In the genomic region with DNA sequence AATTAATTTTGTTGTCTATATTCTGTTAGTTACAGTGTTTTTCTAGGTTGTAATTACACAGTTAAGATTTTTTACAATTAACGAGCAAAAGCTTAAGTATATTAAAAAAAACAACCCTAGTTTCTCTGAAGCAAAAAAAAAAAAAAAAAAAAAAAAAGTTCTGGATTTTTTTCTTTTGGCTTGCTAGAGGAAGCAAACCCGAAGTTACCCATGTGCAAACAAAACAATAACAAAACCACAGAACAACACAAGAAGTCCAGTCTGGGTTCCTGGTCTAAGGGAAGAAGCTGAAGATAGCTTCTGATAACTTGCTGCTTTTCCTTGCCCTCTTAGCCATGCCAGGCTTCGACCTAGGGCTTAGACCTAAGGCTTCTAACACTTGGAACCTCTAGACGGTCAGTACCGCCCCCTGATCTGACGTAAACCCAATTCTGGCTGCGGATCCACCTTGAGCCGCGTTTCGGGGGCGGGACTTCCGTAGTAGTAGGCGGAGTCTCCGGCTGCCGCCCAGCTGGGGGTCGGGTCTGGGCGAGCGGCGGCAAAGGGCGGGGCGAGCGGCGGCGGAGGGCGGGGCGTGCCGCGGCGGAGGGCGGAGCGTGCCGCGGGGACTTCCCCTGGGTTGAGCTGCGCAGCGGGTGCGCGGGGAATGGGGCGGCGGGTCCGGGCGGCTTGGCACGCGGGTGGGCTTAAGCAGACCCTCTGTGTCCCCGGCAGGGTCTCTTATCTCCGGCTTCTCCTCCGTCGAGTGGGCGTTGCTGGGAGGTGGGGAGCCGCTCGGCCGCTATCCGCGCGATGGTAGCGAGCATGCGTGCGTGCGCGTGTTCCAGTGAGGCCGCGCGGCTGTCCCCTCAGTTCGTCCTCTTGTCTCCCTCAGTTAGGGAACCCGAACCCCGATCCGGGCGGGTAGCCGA, we compare ENCODE assay signal across 7 mouse cellular contexts. TPM values are rescaled to one million over a fixed set of nuclear protein-coding genes. Genes with fewer than 3 reads are reported as not detected.
DNase-seq lines count a peak whose midpoint lies in the region; ATAC-seq and TF ChIP-seq lines count a peak whose summit lies in the region.

Gene Immp2l, plus strand, starts transcription at position 580 of the 911 bp plus-strand sequence.

- TF ChIP-seq CTCF in kidney, adult 2 months (conservative IDR thresholded peaks at IDR 0.05; ENCODE audit: insufficient read depth, insufficient read length, low read depth, low read length) = no peak
- TF ChIP-seq CTCF in spleen, adult 2 months (IDR thresholded peaks at IDR 0.05; ENCODE audit: extremely low read depth, insufficient read depth, insufficient read length, insufficient replicate concordance) = no peak

- peak; percentile 93 for ATAC-seq in embryonic facial prominence, embryonic 13.5 days (ENCODE audit: insufficient number of reproducible peaks, insufficient read depth, low FRiP score, low TSS enrichment, low read depth)
- peak; percentile 95 for ATAC-seq in limb, embryonic 12.5 days (ENCODE audit: insufficient number of reproducible peaks, insufficient read depth, low FRiP score, low TSS enrichment, low read depth)
- peak; percentile 97 for ATAC-seq in midbrain, embryonic 15.5 days (replicated peaks)

- TF ChIP-seq POLR2A in kidney, adult 2 months (IDR thresholded peaks at IDR 0.05; ENCODE audit: low read depth, low read length) = no peak
- TF ChIP-seq POLR2A in spleen, adult 2 months (IDR thresholded peaks at IDR 0.05; ENCODE audit: low read depth, low read length) = peak; percentile 59

- H3K4me2 ChIP-seq in embryonic facial prominence, embryonic 13.5 days = peak within 1 kb of the TSS; percentile 73
- H3K4me2 ChIP-seq in limb, embryonic 12.5 days = peak within 1 kb of the TSS; percentile 76
- H3K4me2 ChIP-seq in midbrain, embryonic 15.5 days = peak within 1 kb of the TSS; percentile 65

- peak within 1 kb of the TSS; percentile 78 for H3K4me3 ChIP-seq in embryonic facial prominence, embryonic 13.5 days
- H3K4me3 ChIP-seq in kidney, adult 2 months (ENCODE audit: insufficient read depth, low read depth, low read length) = peak within 1 kb of the TSS; percentile 87
- H3K4me3 ChIP-seq in limb, embryonic 12.5 days (replicated peaks) = peak within 1 kb of the TSS; percentile 68
- H3K4me3 ChIP-seq in midbrain, embryonic 15.5 days = peak within 1 kb of the TSS; percentile 69
- H3K4me3 ChIP-seq in spleen, adult 2 months (ENCODE audit: extremely low read depth, insufficient read depth, insufficient read length) = peak within 1 kb of the TSS; percentile 72

- DNase-seq in adrenal gland, postnatal 36 days = peak; percentile 97 to 98
- peak; percentile 97 for DNase-seq in heart, adult 18-20 months
- peak; percentile 97 for DNase-seq in kidney, adult 2 months
- peak; percentile 90 to 99 for DNase-seq in spleen, adult 2 months (ENCODE audit: low read depth in 1 of 2, low spot score in 2 of 2)

- H3K27me3 ChIP-seq in embryonic facial prominence, embryonic 13.5 days = no peaks in the 10 kb centered on the region
- no peaks in the 10 kb centered on the region for H3K27me3 ChIP-seq in kidney, adult 2 months (replicated peaks; ENCODE audit: control insufficient read depth, insufficient read depth, low read length)
- no peaks in the 10 kb centered on the region for H3K27me3 ChIP-seq in limb, embryonic 12.5 days
- no peaks in the 10 kb centered on the region for H3K27me3 ChIP-seq in midbrain, embryonic 15.5 days (replicated peaks)
- no peaks in the 10 kb centered on the region for H3K27me3 ChIP-seq in spleen, adult 2 months (ENCODE audit: control insufficient read depth, insufficient read depth, low read length)

- H3K9me3 ChIP-seq in embryonic facial prominence, embryonic 13.5 days = no peaks in the 10 kb centered on the region
- peaks cover 4% of the 10 kb centered on the region; the same call in 1 of the 2 replicates for H3K9me3 ChIP-seq in limb, embryonic 12.5 days
- H3K9me3 ChIP-seq in midbrain, embryonic 15.5 days = no peaks in the 10 kb centered on the region

- peak within 1 kb of the TSS; percentile 87 for H3K9ac ChIP-seq in embryonic facial prominence, embryonic 13.5 days
- H3K9ac ChIP-seq in limb, embryonic 12.5 days (replicated peaks) = peak within 1 kb of the TSS; percentile 73
- H3K9ac ChIP-seq in midbrain, embryonic 15.5 days = peak within 1 kb of the TSS; percentile 72

- WGBS in embryonic facial prominence, embryonic 13.5 days = 3% methylated on average over 63 of the region's 68 CpGs
- 2% methylated on average over 68 of the region's 68 CpGs for WGBS in kidney, adult 2 months
- 3% methylated on average over 64 of the region's 68 CpGs for WGBS in limb, embryonic 12.5 days
- 2% methylated on average over 66 of the region's 68 CpGs for WGBS in midbrain, embryonic 15.5 days
- 3% methylated on average over 64 of the region's 68 CpGs for WGBS in spleen, adult 2 months

- peaks cover 3% of the 10 kb centered on the region; the same call in 1 of the 2 replicates for H3K4me1 ChIP-seq in embryonic facial prominence, embryonic 13.5 days
- no peaks in the 10 kb centered on the region for H3K4me1 ChIP-seq in kidney, adult 2 months (ENCODE audit: control insufficient read depth, insufficient read depth, low read length)
- H3K4me1 ChIP-seq in limb, embryonic 12.5 days (replicated peaks) = no peaks in the 10 kb centered on the region; the same call in 1 of the 2 replicates
- peaks cover 8% of the 10 kb centered on the region; the same call in 1 of the 2 replicates for H3K4me1 ChIP-seq in midbrain, embryonic 15.5 days
- H3K4me1 ChIP-seq in spleen, adult 2 months (ENCODE audit: control insufficient read depth, insufficient read depth, insufficient read length) = peaks cover 3% of the 10 kb centered on the region; the same call in 1 of the 2 replicates

- no peaks in the 10 kb centered on the region for H3K36me3 ChIP-seq in embryonic facial prominence, embryonic 13.5 days
- H3K36me3 ChIP-seq in kidney, adult 2 months (ENCODE audit: control insufficient read depth, insufficient read depth, low read length) = no peaks in the 10 kb centered on the region
- no peaks in the 10 kb centered on the region for H3K36me3 ChIP-seq in limb, embryonic 12.5 days
- no peaks in the 10 kb centered on the region for H3K36me3 ChIP-seq in midbrain, embryonic 15.5 days (replicated peaks)
- no peaks in the 10 kb centered on the region for H3K36me3 ChIP-seq in spleen, adult 2 months (ENCODE audit: control insufficient read depth, insufficient read depth, low read length)

- H3K27ac ChIP-seq in embryonic facial prominence, embryonic 13.5 days = peak within 1 kb of the TSS; percentile 74
- H3K27ac ChIP-seq in kidney, adult 2 months (ENCODE audit: insufficient read depth, low read depth, low read length) = no peak within 1 kb of the TSS
- H3K27ac ChIP-seq in limb, embryonic 12.5 days = 0 out of 2 replicates have a peak within 1 kb of the TSS, but pooled peaks have one; percentile 29
- peak within 1 kb of the TSS; percentile 77 for H3K27ac ChIP-seq in midbrain, embryonic 15.5 days
- H3K27ac ChIP-seq in spleen, adult 2 months (ENCODE audit: insufficient read depth, low read length) = peak within 1 kb of the TSS; percentile 64

RNA-seq across cellular contexts. Expression of gene Immp2l, which starts in this region (rescaled TPM):
- 10 to 100 TPM; 20.0 to 20.3 TPM for total RNA-seq in adrenal gland, postnatal 36 days (2021)
- 14.1 and 16.6 TPM in 2 replicates for polyA plus RNA-seq in embryonic facial prominence, embryonic 13.5 days (2015; fragmentation: Nextera tagmentation; extraction: Ambion mirVana)
- total RNA-seq in heart, adult 18-20 months (2021) = 10 to 100 TPM; 33.7 to 34.9 TPM
- 11.7 and 14.8 TPM in 2 replicates for polyA plus RNA-seq in kidney, adult 2 months (2012; rRNA removed)
- polyA plus RNA-seq in limb, embryonic 12.5 days (2016; fragmentation: Nextera tagmentation; extraction: Ambion mirVana) = 11.3 and 14.1 TPM in 2 replicates
- polyA plus RNA-seq in midbrain, embryonic 15.5 days (2015; fragmentation: Nextera tagmentation; extraction: Ambion mirVana) = 6.2 and 8.0 TPM in 2 replicates
- 2.0 and 3.0 TPM in 2 replicates for polyA plus RNA-seq in spleen, adult 2 months (2012; rRNA removed)
